Mouse (Mus musculus) left cerebral cortex, postnatal 4 days (tissue): ENCODE data around the gene Vmn1r223. TPM values are rescaled to one million over a fixed set of nuclear protein-coding genes. Genes with fewer than 3 reads are reported as not detected.

Source experiments
- total RNA-seq, 2 experiments: library from RNA; stranded (reverse); gene quantifications; 2 replicates each; pipeline ENCODE4 v1.2.3; 2021

Vmn1r223 gene
- total RNA-seq, 2 experiments from 2014 or later: not detected

Other genes with a start within 250 kb of the Vmn1r223 start
- not detected for gene Vmn1r213, start 239.5 kb upstream of the Vmn1r223 start, total RNA-seq
- not detected for gene Vmn1r214, start 216.7 kb upstream of the Vmn1r223 start, total RNA-seq
- gene Vmn1r215, start 179.1 kb upstream of the Vmn1r223 start, total RNA-seq: not detected
- not detected for gene Vmn1r217, start 128.9 kb upstream of the Vmn1r223 start, total RNA-seq
- not detected for gene Vmn1r218, start 114.0 kb upstream of the Vmn1r223 start, total RNA-seq
- not detected for gene Vmn1r219, start 87.8 kb upstream of the Vmn1r223 start, total RNA-seq
- gene Vmn1r220, start 59.2 kb upstream of the Vmn1r223 start, total RNA-seq: not detected
- gene Vmn1r221, start 33.0 kb upstream of the Vmn1r223 start, total RNA-seq: not detected
- gene Vmn1r222, start 11.2 kb upstream of the Vmn1r223 start, total RNA-seq: not detected
- 10 to 100 TPM; 42.6 to 49.5 TPM for gene Zfp322a, start 122.1 kb downstream of the Vmn1r223 start, total RNA-seq
- gene Abt1, start 176.7 kb downstream of the Vmn1r223 start, total RNA-seq: 1 to 10 TPM; 5.6 to 6.1 TPM
- not detected for gene Btn1a1, start 218.8 kb downstream of the Vmn1r223 start, total RNA-seq
- gene Btn2a2, start 241.7 kb downstream of the Vmn1r223 start, total RNA-seq: not detected